In genomic region chr11:102025354-102025753, GRCm38 (mm10) we compare ENCODE assay signal across 13 mouse cellular contexts. TPM values are rescaled to one million over a fixed set of nuclear protein-coding genes. Genes with fewer than 3 reads are reported as not detected.
DNase-seq lines count a peak whose midpoint lies in the region; ATAC-seq and TF ChIP-seq lines count a peak whose summit lies in the region.
"Had no signal": no experiment of that assay in that cellular context is flagged by ENCODE, and none has a peak within 500 bp of the region (broad histone marks: within the 10 kb centered on the region; RNA-seq: fewer than 3 reads in every experiment).

No protein-coding gene starts in this region.

- 40% methylated on average over 7 of the region's 7 CpGs for WGBS in heart, embryonic 12.5 days
- 37% methylated on average over 7 of the region's 7 CpGs for WGBS in forebrain, embryonic 10.5 days
- WGBS in limb, embryonic 11.5 days: 29% methylated on average over 7 of the region's 7 CpGs
- WGBS in thymus, adult 2 months: 78% methylated on average over 7 of the region's 7 CpGs

- peak overlapping the region; percentile 99 for H3K4me2 ChIP-seq in heart, embryonic 12.5 days
- H3K4me2 ChIP-seq in limb, embryonic 11.5 days (ENCODE audit: low read depth, severe bottlenecking): peak overlapping the region; percentile 82; the same call in 1 of the 2 replicates

- intact Hi-C loops in heart, postnatal 36 days (cut with DNase I): no loop called here

- peaks cover 23% of the 10 kb centered on the region for H3K4me1 ChIP-seq in heart, embryonic 12.5 days (replicated peaks)
- peaks cover 45% of the 10 kb centered on the region for H3K4me1 ChIP-seq in E14TG2a.4 (replicated peaks; ENCODE audit: low read depth, low read length)
- H3K4me1 ChIP-seq in forebrain, embryonic 10.5 days: peaks cover 41% of the 10 kb centered on the region
- H3K4me1 ChIP-seq in limb, embryonic 11.5 days (ENCODE audit: control insufficient read depth, insufficient read depth, low read length): peaks cover 13% of the 10 kb centered on the region
- peaks cover 3% of the 10 kb centered on the region; the same call in 1 of the 2 replicates for H3K4me1 ChIP-seq in thymus, adult 2 months (replicated peaks; ENCODE audit: control insufficient read depth, insufficient read depth, low read length)

- no peak for ATAC-seq in heart, embryonic 12.5 days (ENCODE audit: insufficient number of reproducible peaks, low FRiP score)
- no peak for ATAC-seq in limb, embryonic 11.5 days (ENCODE audit: insufficient number of reproducible peaks, low FRiP score, low TSS enrichment, low read depth)
- ATAC-seq: CD4-positive, CD25-positive, alpha-beta regulatory T cell, adult 4 months had no signal

- no peak for TF ChIP-seq CTCF in E14TG2a.4 (conservative IDR thresholded peaks at IDR 0.05; ENCODE audit: low read length)
- no peak for TF ChIP-seq CTCF in thymus, adult 2 months (IDR thresholded peaks at IDR 0.05; ENCODE audit: borderline replicate concordance, control insufficient read depth, extremely low read depth, insufficient read depth, low read length, poor library complexity)

- no peak overlapping the region for H3K27ac ChIP-seq in heart, embryonic 12.5 days (ENCODE audit: poor library complexity, severe bottlenecking)
- peak overlapping the region; percentile 90 for H3K27ac ChIP-seq in forebrain, embryonic 10.5 days
- H3K27ac ChIP-seq in limb, embryonic 11.5 days (replicated peaks; ENCODE audit: low read depth, low read length): no peak overlapping the region
- H3K27ac ChIP-seq in thymus, adult 2 months (ENCODE audit: control insufficient read depth, insufficient read depth, low read length): no peak overlapping the region

- no peak for TF ChIP-seq POLR2A in thymus, adult 2 months (IDR thresholded peaks at IDR 0.05; ENCODE audit: control insufficient read depth, extremely low read depth, insufficient read depth, low read length, poor library complexity)

- H3K36me3 ChIP-seq in heart, embryonic 12.5 days: 0 out of 2 replicates have a peak, but pooled peaks cover 3% of the 10 kb centered on the region
- no peaks in the 10 kb centered on the region for H3K36me3 ChIP-seq in E14TG2a.4 (ENCODE audit: insufficient read depth, low read length)
- peaks cover 32% of the 10 kb centered on the region for H3K36me3 ChIP-seq in forebrain, embryonic 10.5 days (replicated peaks)
- no peaks in the 10 kb centered on the region for H3K36me3 ChIP-seq in limb, embryonic 11.5 days (ENCODE audit: control insufficient read depth, insufficient read depth, low read length)
- H3K36me3 ChIP-seq in thymus, adult 2 months (ENCODE audit: control insufficient read depth, insufficient read depth, low read length): no peaks in the 10 kb centered on the region

- H3K27me3 ChIP-seq in heart, embryonic 12.5 days (replicated peaks): peaks cover 34% of the 10 kb centered on the region
- H3K27me3 ChIP-seq in E14TG2a.4 (ENCODE audit: insufficient read depth, low read length): peaks cover 66% of the 10 kb centered on the region
- peaks cover 44% of the 10 kb centered on the region for H3K27me3 ChIP-seq in forebrain, embryonic 10.5 days (ENCODE audit: poor library complexity, severe bottlenecking)
- no peaks in the 10 kb centered on the region for H3K27me3 ChIP-seq in limb, embryonic 11.5 days (ENCODE audit: control insufficient read depth, insufficient read depth, low read length)
- peaks cover 2% of the 10 kb centered on the region; the same call in 1 of the 2 replicates for H3K27me3 ChIP-seq in thymus, adult 2 months (ENCODE audit: control insufficient read depth, insufficient read depth, low read length)

- DNase-seq in heart, postnatal 36 days: no peak
- DNase-seq in forebrain, embryonic 10.5 days (ENCODE audit: extremely low spot score, low spot score): no peak
- DNase-seq in limb, embryonic 11.5 days (ENCODE audit: low spot score): no peak
- no peak for DNase-seq in thymus, adult 2 months
- DNase-seq in layer of hippocampus, postnatal 14 days (ENCODE audit: low spot score in 2 of 2): no peak
- no peak for DNase-seq in adrenal gland, postnatal 10 days
- DNase-seq: gastrocnemius, postnatal 10 days; kidney, postnatal 10 days had no signal

- no peaks in the 10 kb centered on the region for H3K9me3 ChIP-seq in heart, embryonic 12.5 days (replicated peaks)
- H3K9me3 ChIP-seq in E14TG2a.4 (ENCODE audit: low read length): no peaks in the 10 kb centered on the region
- no peaks in the 10 kb centered on the region for H3K9me3 ChIP-seq in forebrain, embryonic 10.5 days
- H3K9me3 ChIP-seq in limb, embryonic 11.5 days (ENCODE audit: control insufficient read depth, low read length): no peaks in the 10 kb centered on the region

- H3K4me3 ChIP-seq in heart, embryonic 12.5 days: no peak overlapping the region
- H3K4me3 ChIP-seq in E14TG2a.4 (replicated peaks; ENCODE audit: low read length): 0 out of 2 replicates have a peak overlapping the region, but pooled peaks have one; percentile 84
- H3K4me3 ChIP-seq in forebrain, embryonic 10.5 days: peak overlapping the region; percentile 76
- H3K4me3 ChIP-seq in limb, embryonic 11.5 days (ENCODE audit: low read depth, low read length): 0 out of 2 replicates have a peak overlapping the region, but pooled peaks have one; percentile 78
- H3K4me3 ChIP-seq in thymus, adult 2 months (ENCODE audit: control insufficient read depth, insufficient read depth, low read length): no peak overlapping the region

- no peak overlapping the region for H3K9ac ChIP-seq in heart, embryonic 12.5 days
- 0 out of 2 replicates have a peak overlapping the region, but pooled peaks have one; percentile 7 for H3K9ac ChIP-seq in limb, embryonic 11.5 days (ENCODE audit: low read length)

RNA-seq across cellular contexts. Expression of gene Mpp3, which starts 2.9 kb away (rescaled TPM):
- polyA plus RNA-seq in heart, embryonic 12.5 days (2016; fragmentation: Nextera tagmentation; extraction: Ambion mirVana): 4.1 and 4.5 TPM in 2 replicates
- 1 to 10 TPM; 1.7 to 1.9 TPM for total RNA-seq in heart, postnatal 36 days (2021)
- 13.5 and 16.1 TPM in 2 replicates for polyA plus RNA-seq in forebrain, embryonic 10.5 days (2016; fragmentation: Nextera tagmentation; extraction: Ambion mirVana)
- 11.3 and 12.7 TPM in 2 replicates for polyA plus RNA-seq in limb, embryonic 11.5 days (2014; fragmentation: Nextera tagmentation; extraction: Ambion mirVana)
- polyA plus RNA-seq in thymus, adult 2 months (2012; rRNA removed): 0.28 and 0.50 TPM in 2 replicates
- 10 to 100 TPM; 87.4 to 93.8 TPM for total RNA-seq in layer of hippocampus, postnatal 14 days (2021)
- total RNA-seq in adrenal gland, postnatal 10 days (2021): 10 to 100 TPM; 11.8 to 16.0 TPM

RNA-seq across cellular contexts. Expression of gene Cd300lg, which starts 16.0 kb away (rescaled TPM):
- polyA plus RNA-seq in heart, embryonic 12.5 days (2016; fragmentation: Nextera tagmentation; extraction: Ambion mirVana): 1.6 and 1.9 TPM in 2 replicates
- total RNA-seq in heart, postnatal 36 days (2021): 10 to 100 TPM; 68.3 to 69.5 TPM
- 0.14 and 0.23 TPM in 2 replicates for polyA plus RNA-seq in forebrain, embryonic 10.5 days (2016; fragmentation: Nextera tagmentation; extraction: Ambion mirVana)
- polyA plus RNA-seq in limb, embryonic 11.5 days (2014; fragmentation: Nextera tagmentation; extraction: Ambion mirVana): 0.35 and 0.47 TPM in 2 replicates
- 12.5 and 18.3 TPM in 2 replicates for polyA plus RNA-seq in thymus, adult 2 months (2012; rRNA removed)
- total RNA-seq in layer of hippocampus, postnatal 14 days (2021): under 1 TPM; 0.24 to 0.32 TPM
- 10 to 100 TPM; 44.1 to 53.0 TPM for total RNA-seq in adrenal gland, postnatal 10 days (2021)
- polyA plus RNA-seq: CD4-positive, CD25-positive, alpha-beta regulatory T cell, adult 4 months had no signal

RNA-seq across cellular contexts. Expression of gene Dusp3, which starts 38.5 kb away (rescaled TPM):
- polyA plus RNA-seq in heart, embryonic 12.5 days (2016; fragmentation: Nextera tagmentation; extraction: Ambion mirVana): 53.7 and 54.9 TPM in 2 replicates
- 100 to 1,000 TPM; 113 to 123 TPM for total RNA-seq in heart, postnatal 36 days (2021)
- polyA plus RNA-seq in forebrain, embryonic 10.5 days (2016; fragmentation: Nextera tagmentation; extraction: Ambion mirVana): 12.1 and 12.6 TPM in 2 replicates
- polyA plus RNA-seq in limb, embryonic 11.5 days (2014; fragmentation: Nextera tagmentation; extraction: Ambion mirVana): 9.8 and 11.3 TPM in 2 replicates
- 12.3 and 19.7 TPM in 2 replicates for polyA plus RNA-seq in thymus, adult 2 months (2012; rRNA removed)
- 100 to 1,000 TPM; 156 to 159 TPM for total RNA-seq in layer of hippocampus, postnatal 14 days (2021)
- 10 to 100 TPM; 93.3 to 96.3 TPM for total RNA-seq in adrenal gland, postnatal 10 days (2021)

RNA-seq across cellular contexts. Expression of gene Cfap97d1, which starts 41.3 kb away (rescaled TPM):
- not detected in 2 replicates for polyA plus RNA-seq in heart, embryonic 12.5 days (2016; fragmentation: Nextera tagmentation; extraction: Ambion mirVana)
- total RNA-seq in heart, postnatal 36 days (2021): not detected
- not detected in 2 replicates for polyA plus RNA-seq in forebrain, embryonic 10.5 days (2016; fragmentation: Nextera tagmentation; extraction: Ambion mirVana)
- not detected in 2 replicates for polyA plus RNA-seq in limb, embryonic 11.5 days (2014; fragmentation: Nextera tagmentation; extraction: Ambion mirVana)
- polyA plus RNA-seq in thymus, adult 2 months (2012; rRNA removed): not detected in 2 replicates
- total RNA-seq in layer of hippocampus, postnatal 14 days (2021): not detected
- not detected for total RNA-seq in adrenal gland, postnatal 10 days (2021)
- total RNA-seq: gastrocnemius, postnatal 10 days had no signal
- polyA plus RNA-seq: CD4-positive, CD25-positive, alpha-beta regulatory T cell, adult 4 months; liver, embryonic 16.5 days; stomach, embryonic 14.5 days had no signal

RNA-seq across cellular contexts. Expression of gene Sost, which starts 58.5 kb away (rescaled TPM):
- 0.77 and 1.6 TPM in 2 replicates for polyA plus RNA-seq in heart, embryonic 12.5 days (2016; fragmentation: Nextera tagmentation; extraction: Ambion mirVana)
- 1 to 10 TPM; 2.1 to 2.7 TPM for total RNA-seq in heart, postnatal 36 days (2021)
- not detected in 2 replicates for polyA plus RNA-seq in forebrain, embryonic 10.5 days (2016; fragmentation: Nextera tagmentation; extraction: Ambion mirVana)
- polyA plus RNA-seq in limb, embryonic 11.5 days (2014; fragmentation: Nextera tagmentation; extraction: Ambion mirVana): 0.41 and 0.43 TPM in 2 replicates
- 3.1 and 5.0 TPM in 2 replicates for polyA plus RNA-seq in thymus, adult 2 months (2012; rRNA removed)
- not detected for total RNA-seq in layer of hippocampus, postnatal 14 days (2021)
- 1 to 10 TPM in 1 of 2 experiments, not detected in 1; 3.0 TPM for total RNA-seq in adrenal gland, postnatal 10 days (2021)
- polyA plus RNA-seq: CD4-positive, CD25-positive, alpha-beta regulatory T cell, adult 4 months; liver, embryonic 16.5 days; stomach, embryonic 14.5 days had no signal

Comparison
In these comparisons a context has a peak if more than half of its experiments do, and no peak if none do; other contexts are left out.
1. H3K4me3 ChIP-seq: peak in E14TG2a.4 (single experiment), forebrain, embryonic 10.5 days (single experiment) and limb, embryonic 11.5 days (single experiment); none in heart, embryonic 12.5 days (single experiment) and thymus, adult 2 months (single experiment).